Mouse (Mus musculus) lung, adult 2 months (tissue): ENCODE measurements around the gene Nkain2.

Experiments used
- CTCF ChIP-seq: fragments of 200-500 bp; IDR thresholded peaks from 2 replicates; pipeline ENCODE4 v1.5.1; 2011; ENCODE audit warnings: mild to moderate bottlenecking, low read length, control low read depth; ENCODE audit not compliant: insufficient read depth
- POLR2A ChIP-seq: fragments of 200-500 bp; IDR thresholded peaks from 2 replicates; pipeline ENCODE4 v1.6.1; 2011; ENCODE audit warnings: low read depth, mild to moderate bottlenecking, control low read depth, low read length, borderline replicate concordance; ENCODE audit errors: extremely low read depth

- TF ChIP-seq POLR2A (no peak), CTCF (no peak)
These were observed 396.7 kb downstream of the Nkain2 start for GRCm38 (mm10) chr10:32493600-32493999.
